Mouse (Mus musculus) liver, embryonic 11.5 days (tissue): Measurements from ENCODE around the gene Cd59a. TPM values are rescaled to one million over a fixed set of nuclear protein-coding genes. Genes with fewer than 3 reads are reported as not detected.

Experiments used
- ATAC-seq: fragments of 200-750 bp; cut with Nextera tagmentation; replicated peaks from 2 replicates; pipeline ENCODE4 v1.8.0; 2017; ENCODE audit warnings: moderate number of reproducible peaks, mild to moderate bottlenecking, moderate TSS enrichment, moderate library complexity; ENCODE audit not compliant: low FRiP score
- DNase-seq: peaks from one replicate; pipeline ENCODE4 v3.0.0-alpha.2; 2017; ENCODE audit warnings: low spot score
- H3K27ac ChIP-seq: fragments of 300-500 bp; sonication (generic); 2 replicates; pipeline ENCODE4 v1.5.1; 2014; ENCODE audit warnings: mild to moderate bottlenecking, low read depth, low read length, control low read depth
- H3K27me3 ChIP-seq: fragments of 300-500 bp; sonication (generic); replicated peaks from 2 replicates; pipeline ENCODE4 v1.6.1; 2014; ENCODE audit warnings: low read length, mixed read lengths; ENCODE audit not compliant: control insufficient read depth, insufficient read depth
- H3K36me3 ChIP-seq: fragments of 300-500 bp; sonication (generic); 2 replicates; pipeline ENCODE4 v1.6.1; 2014; ENCODE audit warnings: mild to moderate bottlenecking, low read length, moderate library complexity, mixed read lengths; ENCODE audit not compliant: control insufficient read depth, insufficient read depth
- H3K4me1 ChIP-seq: fragments of 300-500 bp; sonication (generic); replicated peaks from 2 replicates; pipeline ENCODE4 v1.6.1; 2014; ENCODE audit warnings: low read length, mixed read lengths; ENCODE audit not compliant: control insufficient read depth, insufficient read depth
- H3K4me2 ChIP-seq: fragments of 300-500 bp; sonication (generic); 2 replicates; pipeline ENCODE4 v1.6.1; 2014; ENCODE audit warnings: mild to moderate bottlenecking, control low read depth, moderate library complexity
- H3K4me3 ChIP-seq: fragments of 300-500 bp; sonication (generic); 2 replicates; pipeline ENCODE4 v1.5.1; 2014; ENCODE audit warnings: low read depth, low read length, control low read depth
- H3K9ac ChIP-seq: fragments of 300-500 bp; sonication (generic); 2 replicates; pipeline ENCODE4 v1.6.1; 2014; ENCODE audit warnings: low read depth, low read length, control low read depth
- H3K9me3 ChIP-seq: fragments of 300-500 bp; sonication (generic); 2 replicates; pipeline ENCODE4 v1.6.1; 2016; ENCODE audit warnings: low read length, inconsistent platforms, mixed read lengths; ENCODE audit not compliant: control insufficient read depth
- WGBS: fragments of 180-500 bp; shearing (Covaris S2); extraction: QIAGEN DNeasy Blood & Tissue Kit; methylation state at CpG from one replicate; pipeline ENCODE4 v1.1.7; 2014; 5-methylcytosine and 5-hydroxymethylcytosine counted together
- polyA plus RNA-seq: library from polyadenylated mRNA; unstranded; fragments of >200 nt; fragmentation: Nextera tagmentation; extraction: Ambion mirVana; gene quantifications from 2 replicates; pipeline ENCODE4 v1.2.1, GENCODE M21; 2014

Cd59a gene
- polyA plus RNA-seq, 1 experiment from 2014 or later: 73.4 TPM

- Histone ChIP-seq H3K4me2 (no peak overlapping the region), H3K27me3 (no peaks in the 10 kb centered on the region), H3K36me3 (no peaks in the 10 kb centered on the region), H3K9me3 (no peaks in the 10 kb centered on the region), H3K4me1 (0 out of 2 replicates have a peak, but pooled peaks cover 2% of the 10 kb centered on the region), H3K9ac (no peak overlapping the region), H3K27ac (no peak overlapping the region), H3K4me3 (no peak overlapping the region)
- WGBS: 62% methylated on average over 2 of the region's 2 CpGs
- DNase-seq (no peak), ATAC-seq (no peak)
Measured at GRCm38 (mm10) chr2:104135920-104136319, 40.3 kb downstream of the Cd59a start.

- 82% methylated on average over 8 of the region's 8 CpGs for WGBS
- no peaks in the 10 kb centered on the region for H3K9me3 ChIP-seq
Measured at GRCm38 (mm10) chr2:104142140-104142539, 46.5 kb downstream of the Cd59a start.

GRCm38 (mm10) chr2:104144004-104144403, 48.4 kb downstream of the Cd59a start:
- Histone ChIP-seq H3K4me3 (no peak overlapping the region), H3K9me3 (no peaks in the 10 kb centered on the region), H3K36me3 (no peaks in the 10 kb centered on the region), H3K4me1 (no peaks in the 10 kb centered on the region), H3K27ac (no peak overlapping the region), H3K9ac (no peak overlapping the region), H3K27me3 (0 out of 2 replicates have a peak, but pooled peaks cover 3% of the 10 kb centered on the region), H3K4me2 (no peak overlapping the region)
- DNase-seq (no peak), ATAC-seq (no peak)
- 86% methylated on average over 12 of the region's 12 CpGs for WGBS

More at GRCm38 (mm10) chr2:104142140-104142539, 46.5 kb downstream of the Cd59a start:
- Histone ChIP-seq H3K4me1 (no peaks in the 10 kb centered on the region), H3K36me3 (no peaks in the 10 kb centered on the region), H3K9ac (no peak overlapping the region), H3K4me2 (no peak overlapping the region), H3K4me3 (no peak overlapping the region), H3K27me3 (0 out of 2 replicates have a peak, but pooled peaks cover 3% of the 10 kb centered on the region), H3K27ac (no peak overlapping the region)
- no peak for ATAC-seq
- no peak for DNase-seq

- ATAC-seq: peak; percentile 65
- Histone ChIP-seq H3K4me2 (no peak overlapping the region), H3K9me3 (no peaks in the 10 kb centered on the region), H3K4me3 (no peak overlapping the region), H3K9ac (no peak overlapping the region), H3K27me3 (0 out of 2 replicates have a peak, but pooled peaks cover 3% of the 10 kb centered on the region), H3K36me3 (no peaks in the 10 kb centered on the region), H3K27ac (no peak overlapping the region), H3K4me1 (no peaks in the 10 kb centered on the region)
- WGBS: 44% methylated on average over 1 of the region's 1 CpGs
- no peak for DNase-seq
Measured at GRCm38 (mm10) chr2:104145983-104146382, 50.4 kb downstream of the Cd59a start.

- DNase-seq (no peak), ATAC-seq (no peak)
- H3K36me3 ChIP-seq: no peaks in the 10 kb centered on the region
- H3K4me3 ChIP-seq: no peak overlapping the region
- no peak overlapping the region for H3K4me2 ChIP-seq
- H3K9me3 ChIP-seq: no peaks in the 10 kb centered on the region
- H3K27ac ChIP-seq: no peak overlapping the region
- H3K4me1 ChIP-seq: no peaks in the 10 kb centered on the region
- WGBS: 76% methylated on average over 4 of the region's 4 CpGs
- no peak overlapping the region for H3K9ac ChIP-seq
- 0 out of 2 replicates have a peak, but pooled peaks cover 3% of the 10 kb centered on the region for H3K27me3 ChIP-seq
Measured at GRCm38 (mm10) chr2:104147910-104148561, 52.4 kb downstream of the Cd59a start.

- WGBS: 71% methylated on average over 6 of the region's 6 CpGs
- no peak for ATAC-seq
- no peak for DNase-seq
- H3K27me3 ChIP-seq: no peaks in the 10 kb centered on the region
- H3K4me3 ChIP-seq: no peak overlapping the region
- no peak overlapping the region for H3K27ac ChIP-seq
- no peaks in the 10 kb centered on the region for H3K4me1 ChIP-seq
- no peak overlapping the region for H3K4me2 ChIP-seq
- no peaks in the 10 kb centered on the region for H3K9me3 ChIP-seq
- no peaks in the 10 kb centered on the region for H3K36me3 ChIP-seq
- H3K9ac ChIP-seq: no peak overlapping the region
Measured at GRCm38 (mm10) chr2:104150608-104151397, 55.2 kb downstream of the Cd59a start.

GRCm38 (mm10) chr2:104153345-104153744, 57.7 kb downstream of the Cd59a start:
- Histone ChIP-seq H3K9ac (no peak overlapping the region), H3K4me1 (no peaks in the 10 kb centered on the region), H3K4me2 (no peak overlapping the region), H3K36me3 (no peaks in the 10 kb centered on the region), H3K27me3 (no peaks in the 10 kb centered on the region), H3K4me3 (no peak overlapping the region), H3K9me3 (no peaks in the 10 kb centered on the region), H3K27ac (no peak overlapping the region)
- no peak for ATAC-seq
- DNase-seq: no peak
- 77% methylated on average over 4 of the region's 4 CpGs for WGBS

GRCm38 (mm10) chr2:104153876-104154275, 58.3 kb downstream of the Cd59a start:
- no peak overlapping the region for H3K9ac ChIP-seq
- no peak for ATAC-seq
- H3K9me3 ChIP-seq: no peaks in the 10 kb centered on the region
- H3K4me1 ChIP-seq: no peaks in the 10 kb centered on the region
- 81% methylated on average over 3 of the region's 3 CpGs for WGBS
- H3K4me2 ChIP-seq: no peak overlapping the region
- H3K36me3 ChIP-seq: no peaks in the 10 kb centered on the region
- no peaks in the 10 kb centered on the region for H3K27me3 ChIP-seq
- no peak overlapping the region for H3K4me3 ChIP-seq
- no peak overlapping the region for H3K27ac ChIP-seq
- DNase-seq: no peak
